Mouse (Mus musculus) heart, embryonic 11.5 days (tissue): Measurements from ENCODE around the gene Nkd1. TPM values are rescaled to one million over a fixed set of nuclear protein-coding genes. Genes with fewer than 3 reads are reported as not detected.

Experiments
- ATAC-seq: fragments of 200-750 bp; cut with Nextera tagmentation; replicated peaks from 2 replicates; pipeline ENCODE4 v1.8.0; 2017; ENCODE audit warnings: moderate library complexity; ENCODE audit not compliant: insufficient number of reproducible peaks, low FRiP score, low TSS enrichment
- H3K27ac ChIP-seq: fragments of 300-500 bp; sonication (generic); 2 replicates; pipeline ENCODE4 v1.5.1; 2014; ENCODE audit warnings: mild to moderate bottlenecking, low read depth, low read length
- H3K27me3 ChIP-seq: fragments of 300-500 bp; sonication (generic); 2 replicates; pipeline ENCODE4 v1.6.1; 2014; ENCODE audit warnings: mild to moderate bottlenecking, low read length, mixed read lengths; ENCODE audit not compliant: control insufficient read depth, insufficient read depth
- H3K36me3 ChIP-seq: fragments of 300-500 bp; sonication (generic); 2 replicates; pipeline ENCODE4 v1.6.1; 2014; ENCODE audit warnings: mild to moderate bottlenecking, low read length, moderate library complexity, mixed read lengths; ENCODE audit not compliant: control insufficient read depth, insufficient read depth
- H3K4me1 ChIP-seq: fragments of 300-500 bp; sonication (generic); 2 replicates; pipeline ENCODE4 v1.6.1; 2014; ENCODE audit warnings: low read length; ENCODE audit not compliant: control insufficient read depth, insufficient read depth
- H3K4me2 ChIP-seq: fragments of 300-500 bp; sonication (generic); 2 replicates; pipeline ENCODE4 v1.6.1; 2014; ENCODE audit warnings: mild to moderate bottlenecking, moderate library complexity
- H3K4me3 ChIP-seq: fragments of 300-500 bp; sonication (generic); 2 replicates; pipeline ENCODE4 v1.5.1; 2014; ENCODE audit warnings: low read depth, low read length
- H3K9ac ChIP-seq: fragments of 300-500 bp; sonication (generic); 2 replicates; pipeline ENCODE4 v1.6.1; 2014; ENCODE audit warnings: mild to moderate bottlenecking, low read depth, low read length, moderate library complexity
- H3K9me3 ChIP-seq: fragments of 300-500 bp; sonication (generic); replicated peaks from 2 replicates; pipeline ENCODE4 v1.6.1; 2016; ENCODE audit warnings: low read length; ENCODE audit not compliant: control insufficient read depth
- WGBS: fragments of 180-500 bp; shearing (Covaris S2); extraction: QIAGEN DNeasy Blood & Tissue Kit; methylation state at CpG from one replicate; pipeline ENCODE4 v1.1.7; 2014; ENCODE audit not compliant: insufficient replicate concordance; 5-methylcytosine and 5-hydroxymethylcytosine counted together
- polyA plus RNA-seq: library from polyadenylated mRNA; unstranded; fragments of >200 nt; fragmentation: Nextera tagmentation; extraction: Ambion mirVana; gene quantifications from 2 replicates; pipeline ENCODE4 v1.2.1, GENCODE M21; 2014

Gene Nkd1
- polyA plus RNA-seq, 1 experiment from 2014 or later = 17.3 TPM

DNA sequence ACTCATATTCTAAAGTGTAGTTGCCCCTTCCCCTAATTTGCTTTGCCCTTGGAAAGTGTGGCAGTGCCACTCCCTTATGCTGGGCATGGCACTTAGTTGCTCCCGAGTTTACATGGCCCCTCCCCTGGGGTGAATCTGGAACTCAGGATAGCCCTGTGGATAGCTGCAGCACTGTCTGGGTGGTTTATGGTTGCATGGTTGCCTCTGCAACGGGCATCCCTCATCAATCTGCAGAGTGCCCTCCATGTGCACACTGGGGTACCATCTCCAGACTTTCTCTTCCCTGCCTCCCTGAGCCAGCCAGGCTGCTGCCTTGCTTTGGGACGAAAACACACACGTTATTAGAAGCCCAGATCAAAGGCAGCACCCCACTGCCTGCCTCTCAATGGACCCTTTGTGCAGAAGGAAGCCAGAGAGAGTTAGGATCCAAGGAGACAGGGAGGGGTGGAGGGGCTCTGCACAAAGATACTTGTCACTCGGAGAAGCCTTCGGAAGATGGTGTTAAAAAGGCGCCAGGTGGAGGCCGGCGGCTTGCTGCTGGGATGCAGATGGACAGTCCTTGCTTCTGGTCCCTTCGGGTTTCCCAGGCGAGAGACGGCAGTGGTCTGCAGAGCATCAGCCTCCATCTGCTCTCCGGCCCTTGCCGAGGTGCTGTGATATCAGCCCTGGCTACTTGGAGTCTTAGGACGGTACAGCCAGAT lies 8.9 kb upstream of the Nkd1 start:
- peaks cover 2% of the 10 kb centered on the region; the same call in 1 of the 2 replicates for H3K9me3 ChIP-seq
- H3K27me3 ChIP-seq = peaks cover 36% of the 10 kb centered on the region
- H3K27ac ChIP-seq = no peak overlapping the region
- peaks cover 9% of the 10 kb centered on the region for H3K4me1 ChIP-seq
- peak overlapping the region; percentile 1; the same call in 1 of the 2 replicates for H3K4me2 ChIP-seq
- H3K36me3 ChIP-seq = no peaks in the 10 kb centered on the region
- 8% methylated on average over 15 of the region's 15 CpGs for WGBS
- ATAC-seq = no peak
- no peak overlapping the region for H3K4me3 ChIP-seq
- H3K9ac ChIP-seq = no peak overlapping the region

DNA sequence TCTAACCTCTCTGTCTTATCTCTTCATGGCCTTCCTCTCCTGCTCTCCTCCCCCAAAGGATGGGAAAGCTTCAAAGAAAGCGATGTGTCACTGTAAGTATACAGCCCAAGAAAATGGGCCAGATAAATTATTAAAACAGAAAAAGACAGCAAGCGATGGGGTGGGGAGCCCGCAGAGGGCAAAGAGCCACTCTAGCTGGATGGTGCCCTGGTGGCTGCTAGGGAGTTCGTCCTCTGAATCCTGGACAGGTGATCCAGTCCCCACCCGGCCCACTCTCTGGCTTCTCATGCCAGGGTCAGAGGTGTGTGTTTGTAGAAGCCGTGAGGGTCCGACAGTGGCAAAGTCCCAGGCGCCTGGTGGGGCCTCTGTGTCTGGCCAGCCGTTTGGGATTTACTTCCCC lies 3.1 kb upstream of the Nkd1 start:
- H3K27me3 ChIP-seq = peaks cover 29% of the 10 kb centered on the region
- no peak overlapping the region for H3K27ac ChIP-seq
- H3K4me2 ChIP-seq = no peak overlapping the region
- no peak overlapping the region for H3K9ac ChIP-seq
- no peaks in the 10 kb centered on the region for H3K36me3 ChIP-seq
- WGBS = 41% methylated on average over 9 of the region's 9 CpGs
- H3K4me1 ChIP-seq = peaks cover 14% of the 10 kb centered on the region
- ATAC-seq = no peak
- no peak overlapping the region for H3K4me3 ChIP-seq
- H3K9me3 ChIP-seq = peaks cover 2% of the 10 kb centered on the region; the same call in 1 of the 2 replicates

DNA sequence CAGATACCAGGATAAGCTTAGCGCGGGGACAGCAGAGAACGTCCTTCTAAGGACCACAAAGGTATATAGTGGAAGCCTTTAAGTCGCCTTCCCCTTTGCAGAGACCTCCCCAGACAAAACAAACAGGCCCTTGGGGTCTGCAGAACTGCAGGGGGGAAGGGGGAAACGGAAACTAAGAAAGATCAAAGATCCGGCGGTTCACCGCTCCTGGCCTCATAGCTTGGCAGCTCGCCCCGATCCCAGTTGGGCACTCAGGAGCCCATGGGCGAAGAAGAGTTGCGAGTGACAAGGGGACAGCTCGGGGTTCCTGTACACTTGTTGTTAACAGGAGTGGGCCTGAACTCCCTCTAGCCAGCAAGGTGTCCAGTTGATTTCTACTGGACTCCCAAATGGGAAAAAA lies 773 bp upstream of the Nkd1 start:
- H3K27ac ChIP-seq = no peak overlapping the region
- H3K4me1 ChIP-seq = peaks cover 28% of the 10 kb centered on the region
- 10% methylated on average over 13 of the region's 13 CpGs for WGBS
- H3K9me3 ChIP-seq = peaks cover 2% of the 10 kb centered on the region; the same call in 1 of the 2 replicates
- H3K4me2 ChIP-seq = peak overlapping the region; percentile 100
- no peak for ATAC-seq
- no peaks in the 10 kb centered on the region for H3K36me3 ChIP-seq
- H3K27me3 ChIP-seq = peaks cover 26% of the 10 kb centered on the region
- H3K9ac ChIP-seq = no peak overlapping the region
- H3K4me3 ChIP-seq = no peak overlapping the region

DNA sequence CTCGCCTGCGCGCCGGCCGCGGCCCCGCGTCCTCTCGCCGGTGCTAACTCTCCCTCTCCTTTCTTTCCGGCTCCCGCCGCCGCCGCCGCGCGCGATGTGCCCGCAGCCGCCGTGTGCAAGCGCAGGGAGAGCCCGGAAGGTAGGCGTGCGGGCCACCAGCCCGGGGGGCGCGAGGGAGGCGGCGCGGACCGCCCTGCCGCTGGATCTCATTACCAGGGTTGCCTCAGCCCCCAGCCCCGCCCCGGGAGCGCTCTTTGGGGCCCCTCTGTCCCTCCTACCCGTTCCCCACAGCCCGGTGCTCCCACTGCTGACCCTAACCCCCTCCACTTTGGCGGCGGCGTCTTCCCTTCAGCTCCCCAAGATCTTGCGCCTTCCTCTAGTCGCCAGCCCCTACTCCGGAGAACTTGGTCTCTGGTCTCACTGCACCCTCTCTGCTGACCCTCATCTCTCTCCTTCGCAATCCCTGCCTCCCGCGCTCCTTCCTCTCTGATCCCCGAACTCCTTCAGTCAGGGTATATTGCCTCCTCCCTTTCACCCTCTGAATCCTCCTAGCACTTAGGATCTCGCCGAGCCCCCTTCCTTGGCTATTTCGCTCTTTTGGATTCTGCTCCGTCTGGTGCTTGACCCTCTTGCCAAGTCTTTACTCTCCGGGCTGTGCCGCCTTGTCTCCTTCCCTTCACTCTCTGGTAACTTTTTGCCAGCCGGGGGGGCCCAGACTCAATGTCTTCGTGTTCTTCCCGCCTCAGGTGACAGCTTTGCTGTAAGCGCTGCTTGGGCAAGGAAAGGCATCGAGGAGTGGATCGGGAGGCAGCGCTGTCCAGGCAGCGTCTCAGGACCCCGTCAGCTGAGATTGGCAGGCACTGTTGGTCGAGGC lies 624 bp downstream of the Nkd1 start:
- Histone ChIP-seq H3K4me2 (peak overlapping the region; percentile 100), H3K27ac (peak overlapping the region; percentile 54), H3K9me3 (no peaks in the 10 kb centered on the region), H3K9ac (peak overlapping the region; percentile 80), H3K4me1 (peaks cover 30% of the 10 kb centered on the region), H3K4me3 (peak overlapping the region; percentile 73), H3K27me3 (peaks cover 24% of the 10 kb centered on the region; the same call in 1 of the 2 replicates), H3K36me3 (no peaks in the 10 kb centered on the region)
- ATAC-seq = peak; percentile 39
- WGBS = under 1% methylated on average over 45 of the region's 65 CpGs

DNA sequence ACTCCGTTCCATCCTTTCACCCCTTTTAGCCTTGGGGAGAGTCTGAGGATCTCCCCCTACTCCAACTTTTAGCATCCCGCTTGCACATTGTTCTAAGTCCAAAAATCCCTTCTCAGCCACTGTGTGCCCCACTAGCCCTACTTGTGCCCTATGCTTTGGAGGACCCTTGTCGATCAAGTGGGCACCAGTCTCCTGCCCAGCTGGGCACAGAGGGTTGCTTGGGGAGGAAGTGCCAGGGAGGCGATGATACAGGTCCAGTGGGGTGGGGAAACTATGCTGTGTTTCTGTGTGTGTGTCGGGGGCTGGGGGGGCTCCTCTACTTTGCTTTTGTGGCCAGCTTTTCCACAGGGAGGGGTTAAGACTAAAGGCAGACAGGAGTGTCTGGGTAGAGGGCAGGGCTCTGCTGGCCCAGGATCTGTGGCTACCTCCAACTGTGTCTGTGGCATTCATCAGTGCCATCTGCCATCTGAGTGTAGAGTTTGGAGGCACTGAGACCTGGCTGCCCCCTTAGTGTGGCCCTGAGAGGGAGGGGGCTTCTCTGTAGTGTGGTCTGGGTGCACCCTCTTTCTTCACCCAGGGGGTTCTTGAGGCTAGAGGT lies 1.4 kb downstream of the Nkd1 start:
- Histone ChIP-seq H3K4me3 (peak overlapping the region; percentile 73), H3K27me3 (peaks cover 18% of the 10 kb centered on the region; the same call in 1 of the 2 replicates), H3K27ac (no peak overlapping the region), H3K4me2 (peak overlapping the region; percentile 100), H3K4me1 (peaks cover 30% of the 10 kb centered on the region), H3K9ac (no peak overlapping the region), H3K9me3 (no peaks in the 10 kb centered on the region), H3K36me3 (no peaks in the 10 kb centered on the region)
- 33% methylated on average over 5 of the region's 5 CpGs for WGBS
- ATAC-seq = no peak

DNA sequence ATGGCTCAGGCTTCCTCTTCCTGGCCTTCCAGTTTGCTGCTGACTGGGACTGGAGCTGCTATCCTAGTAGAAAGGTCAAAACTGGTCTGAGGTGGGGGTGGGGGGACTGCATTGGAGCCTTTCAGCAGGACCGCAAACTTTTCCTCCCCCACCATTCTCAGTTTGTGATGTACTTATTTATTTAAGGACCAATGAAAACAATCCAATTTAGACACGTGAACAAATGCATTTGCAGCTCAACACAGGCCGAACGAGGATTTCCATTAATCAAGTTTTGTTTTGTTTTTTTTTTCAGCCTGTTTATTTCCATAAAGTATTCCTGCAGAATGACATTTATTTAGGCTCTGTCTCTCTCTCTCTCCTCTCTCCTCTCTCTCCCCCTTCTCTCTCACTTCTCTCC lies 2.5 kb downstream of the Nkd1 start:
- Histone ChIP-seq H3K4me3 (no peak overlapping the region), H3K27me3 (peaks cover 12% of the 10 kb centered on the region; the same call in 1 of the 2 replicates), H3K4me2 (peak overlapping the region; percentile 11; the same call in 1 of the 2 replicates), H3K36me3 (no peaks in the 10 kb centered on the region), H3K4me1 (peaks cover 27% of the 10 kb centered on the region), H3K9me3 (no peaks in the 10 kb centered on the region), H3K27ac (no peak overlapping the region), H3K9ac (no peak overlapping the region)
- no peak for ATAC-seq
- 39% methylated on average over 4 of the region's 4 CpGs for WGBS

DNA sequence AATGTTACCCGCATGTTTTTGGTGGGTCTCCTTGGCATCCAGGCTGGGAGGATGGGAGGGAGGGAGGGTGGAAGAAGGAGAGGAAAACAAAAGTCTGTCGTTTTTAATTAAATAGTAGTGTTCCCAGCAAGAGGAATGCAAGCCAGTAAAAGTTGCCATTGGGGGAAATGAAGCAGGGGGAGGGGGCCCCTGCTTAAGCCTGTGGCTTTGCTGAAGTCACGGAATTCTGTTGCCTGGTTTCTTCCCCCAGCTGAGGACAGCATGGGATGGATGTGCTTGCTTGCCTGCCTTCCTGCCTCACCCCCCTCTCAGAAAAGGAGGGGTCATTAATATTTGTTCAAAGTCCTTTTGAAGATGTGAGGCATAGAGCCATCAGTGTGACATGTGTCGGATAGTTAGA lies 3.0 kb downstream of the Nkd1 start:
- 28% methylated on average over 4 of the region's 4 CpGs for WGBS

DNA sequence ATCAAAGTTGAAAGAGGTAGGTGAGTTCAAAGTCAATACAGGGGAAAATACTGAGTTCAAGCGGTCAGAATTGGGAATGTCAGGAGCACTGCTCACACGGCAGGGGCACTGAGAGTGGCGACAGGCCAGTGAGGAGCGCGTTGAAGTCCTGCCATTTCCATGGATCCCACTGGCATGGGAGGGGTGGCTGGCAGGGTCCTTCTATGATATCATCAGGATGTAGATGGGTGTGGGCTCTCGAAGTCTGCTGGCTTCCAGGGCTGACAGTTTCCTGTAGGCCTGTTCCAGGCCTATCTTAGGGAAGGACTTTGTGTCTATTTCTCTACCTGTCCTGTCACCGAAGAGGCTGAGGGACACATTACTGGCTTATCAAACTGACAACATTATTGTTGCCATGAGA lies 3.7 kb downstream of the Nkd1 start:
- Histone ChIP-seq H3K27me3 (peaks cover 8% of the 10 kb centered on the region; the same call in 1 of the 2 replicates), H3K4me1 (peaks cover 27% of the 10 kb centered on the region), H3K4me2 (no peak overlapping the region), H3K9me3 (no peaks in the 10 kb centered on the region), H3K36me3 (no peaks in the 10 kb centered on the region), H3K4me3 (no peak overlapping the region), H3K27ac (no peak overlapping the region), H3K9ac (no peak overlapping the region)
- 52% methylated on average over 7 of the region's 7 CpGs for WGBS
- no peak for ATAC-seq

More for the DNA sequence above, 3.0 kb downstream of the Nkd1 start:
- Histone ChIP-seq H3K36me3 (no peaks in the 10 kb centered on the region), H3K27ac (no peak overlapping the region), H3K4me3 (no peak overlapping the region), H3K9me3 (no peaks in the 10 kb centered on the region), H3K4me2 (0 out of 2 replicates have a peak overlapping the region, but pooled peaks have one; percentile 2), H3K4me1 (peaks cover 27% of the 10 kb centered on the region), H3K27me3 (peaks cover 12% of the 10 kb centered on the region; the same call in 1 of the 2 replicates), H3K9ac (no peak overlapping the region)
- no peak for ATAC-seq
